Mouse (Mus musculus) lung, embryonic 14.5 days (tissue): ENCODE measurements at regions not wholly inside any gene's neighbourhood (a gene's known extent, or its start where the extent isn't known, plus 50 kb on each side); places are given as distances from the start of the nearest gene placed in this dataset.

Source experiments
- ATAC-seq: fragments of 200-750 bp; cut with Nextera tagmentation; 2 replicates; pipeline ENCODE4 v1.8.0; 2017; ENCODE audit warnings: mild to moderate bottlenecking, moderate TSS enrichment, moderate library complexity; ENCODE audit not compliant: insufficient read depth
- DNase-seq: peaks from one replicate; pipeline ENCODE4 v3.0.0-alpha.2; 2015
- H3K27ac ChIP-seq: fragments of 300-500 bp; sonication (generic); 2 replicates; pipeline ENCODE4 v1.5.1; 2014; ENCODE audit warnings: low read depth, mild to moderate bottlenecking, moderate library complexity
- H3K27me3 ChIP-seq: fragments of 300-500 bp; sonication (generic); 2 replicates; pipeline ENCODE4 v1.6.1; 2014; ENCODE audit warnings: low read length, control low read depth; ENCODE audit not compliant: insufficient read depth
- H3K36me3 ChIP-seq: fragments of 300-500 bp; sonication (generic); 2 replicates; pipeline ENCODE4 v1.6.1; 2014; ENCODE audit warnings: control low read depth; ENCODE audit not compliant: insufficient read depth
- H3K4me1 ChIP-seq: fragments of 300-500 bp; sonication (generic); 2 replicates; pipeline ENCODE4 v1.6.1; 2014; ENCODE audit warnings: antibody characterized with exemption, control low read depth; ENCODE audit not compliant: insufficient read depth
- H3K4me2 ChIP-seq: fragments of 300-500 bp; sonication (generic); 2 replicates; pipeline ENCODE4 v1.6.1; 2014; ENCODE audit warnings: mild to moderate bottlenecking
- H3K4me3 ChIP-seq: fragments of 300-500 bp; sonication (generic); 2 replicates; pipeline ENCODE4 v1.5.1; 2014; ENCODE audit warnings: low read depth, low read length
- H3K9ac ChIP-seq: fragments of 300-500 bp; sonication (generic); 2 replicates; pipeline ENCODE4 v1.6.1; 2014
- H3K9me3 ChIP-seq: fragments of 300-500 bp; sonication (generic); 2 replicates; pipeline ENCODE4 v1.6.1; 2016; ENCODE audit warnings: low read depth, low read length, control low read depth
- CTCF ChIP-seq: IDR thresholded peaks from 2 replicates; pipeline ENCODE4 v1.5.1; 2016; ENCODE audit warnings: antibody characterized with exemption, low read depth
- WGBS: fragments of 180-500 bp; shearing (Covaris S2); extraction: QIAGEN DNeasy Blood & Tissue Kit; methylation state at CpG from one replicate; pipeline ENCODE4 v1.1.7; 2014; 5-methylcytosine and 5-hydroxymethylcytosine counted together

GRCm38 (mm10) chr2:167856920-167857475, 74.9 kb upstream of the Ptpn1 start:
- no peak overlapping the region; the same call in 1 of the 2 replicates for H3K9ac ChIP-seq
- no peaks in the 10 kb centered on the region for H3K9me3 ChIP-seq
- DNase-seq (no peak), ATAC-seq (no peak)
- no peak overlapping the region for H3K4me2 ChIP-seq
- H3K27me3 ChIP-seq: no peaks in the 10 kb centered on the region
- H3K36me3 ChIP-seq: no peaks in the 10 kb centered on the region
- peaks cover 24% of the 10 kb centered on the region for H3K4me1 ChIP-seq
- no peak overlapping the region for H3K27ac ChIP-seq
- 68% methylated on average over 10 of the region's 10 CpGs for WGBS
- TF ChIP-seq CTCF: no peak
- no peak overlapping the region for H3K4me3 ChIP-seq

GRCm38 (mm10) chr2:167856020-167856419, 75.8 kb upstream of the Ptpn1 start:
- no peak overlapping the region for H3K9ac ChIP-seq
- no peak for ATAC-seq
- peaks cover 33% of the 10 kb centered on the region for H3K4me1 ChIP-seq
- no peak for DNase-seq
- H3K27me3 ChIP-seq: no peaks in the 10 kb centered on the region
- 54% methylated on average over 3 of the region's 3 CpGs for WGBS
- no peak overlapping the region for H3K27ac ChIP-seq
- no peak overlapping the region for H3K4me2 ChIP-seq
- TF ChIP-seq CTCF: no peak
- no peak overlapping the region for H3K4me3 ChIP-seq
- no peaks in the 10 kb centered on the region for H3K36me3 ChIP-seq
- H3K9me3 ChIP-seq: no peaks in the 10 kb centered on the region

- Histone ChIP-seq H3K36me3 (no peaks in the 10 kb centered on the region), H3K9me3 (no peaks in the 10 kb centered on the region), H3K4me1 (peaks cover 26% of the 10 kb centered on the region), H3K27ac (no peak overlapping the region), H3K9ac (no peak overlapping the region), H3K4me3 (no peak overlapping the region), H3K27me3 (no peaks in the 10 kb centered on the region), H3K4me2 (no peak overlapping the region)
- ATAC-seq: no peak
- no peak for DNase-seq
- TF ChIP-seq CTCF: no peak
- 74% methylated on average over 1 of the region's 1 CpGs for WGBS
Observed at GRCm38 (mm10) chr2:167854060-167854459, 77.8 kb upstream of the Ptpn1 start.

- Histone ChIP-seq H3K27me3 (no peaks in the 10 kb centered on the region), H3K4me3 (no peak overlapping the region), H3K27ac (no peak overlapping the region), H3K9me3 (no peaks in the 10 kb centered on the region), H3K36me3 (no peaks in the 10 kb centered on the region), H3K4me1 (peaks cover 26% of the 10 kb centered on the region), H3K4me2 (no peak overlapping the region), H3K9ac (no peak overlapping the region)
- WGBS: 78% methylated on average over 8 of the region's 8 CpGs
- no peak for DNase-seq
- TF ChIP-seq CTCF: no peak
- ATAC-seq: no peak
Observed at GRCm38 (mm10) chr2:167853411-167853821, 78.4 kb upstream of the Ptpn1 start.

- 64% methylated on average over 9 of the region's 9 CpGs for WGBS
- Histone ChIP-seq H3K36me3 (no peaks in the 10 kb centered on the region), H3K27ac (no peak overlapping the region), H3K4me1 (peaks cover 26% of the 10 kb centered on the region), H3K4me2 (no peak overlapping the region), H3K27me3 (no peaks in the 10 kb centered on the region), H3K9me3 (no peaks in the 10 kb centered on the region), H3K9ac (no peak overlapping the region), H3K4me3 (no peak overlapping the region)
- TF ChIP-seq CTCF: no peak
- DNase-seq (no peak), ATAC-seq (no peak)
Observed at GRCm38 (mm10) chr2:167852582-167852981, 79.3 kb upstream of the Ptpn1 start.

- Histone ChIP-seq H3K9ac (no peak overlapping the region), H3K4me2 (no peak overlapping the region)
- 20% methylated on average over 11 of the region's 11 CpGs for WGBS
Observed at GRCm38 (mm10) chr2:167851216-167851896, 80.5 kb upstream of the Ptpn1 start.

GRCm38 (mm10) chr2:167849999-167850552, 81.8 kb upstream of the Ptpn1 start:
- Histone ChIP-seq H3K27ac (no peak overlapping the region), H3K9ac (no peak overlapping the region), H3K9me3 (no peaks in the 10 kb centered on the region), H3K27me3 (no peaks in the 10 kb centered on the region), H3K4me3 (no peak overlapping the region), H3K4me2 (no peak overlapping the region), H3K36me3 (no peaks in the 10 kb centered on the region), H3K4me1 (peaks cover 21% of the 10 kb centered on the region)
- 78% methylated on average over 10 of the region's 10 CpGs for whole genome bisulfite sequencing
- ATAC-seq (no peak), DNase-seq (no peak)
- no peak for TF ChIP-seq CTCF

More at GRCm38 (mm10) chr2:167851216-167851896, 80.5 kb upstream of the Ptpn1 start:
- Histone ChIP-seq H3K4me1 (peaks cover 21% of the 10 kb centered on the region), H3K9me3 (no peaks in the 10 kb centered on the region), H3K4me3 (no peak overlapping the region), H3K27ac (0 out of 2 replicates have a peak overlapping the region, but pooled peaks have one; percentile 50), H3K36me3 (no peaks in the 10 kb centered on the region), H3K27me3 (no peaks in the 10 kb centered on the region)
- DNase-seq (peak; percentile 49), ATAC-seq (peak; percentile 23; the same call in 1 of the 2 replicates)
- TF ChIP-seq CTCF: no peak
